Mouse (Mus musculus) limb, embryonic 11.5 days (tissue): ENCODE results near the gene Zfp385b. TPM values are rescaled to one million over a fixed set of nuclear protein-coding genes. Genes with fewer than 3 reads are reported as not detected.

Experiments used
- ATAC-seq: fragments of 200-750 bp; cut with Nextera tagmentation; 2 replicates; pipeline ENCODE4 v1.8.0; 2017; ENCODE audit warnings: low read depth; ENCODE audit not compliant: insufficient number of reproducible peaks, low FRiP score, low TSS enrichment
- DNase-seq: peaks from one replicate; pipeline ENCODE4 v3.0.0-alpha.2; 2015; ENCODE audit warnings: low spot score
- H3K27ac ChIP-seq: fragments of 300-500 bp; sonication (generic); replicated peaks from 2 replicates; pipeline ENCODE4 v1.5.1; 2014; ENCODE audit warnings: low read depth, mild to moderate bottlenecking, low read length
- H3K27me3 ChIP-seq: fragments of 300-500 bp; sonication (generic); 2 replicates; pipeline ENCODE4 v1.6.1; 2014; ENCODE audit warnings: mild to moderate bottlenecking, low read length, mixed read lengths; ENCODE audit not compliant: control insufficient read depth, insufficient read depth
- H3K36me3 ChIP-seq: fragments of 300-500 bp; sonication (generic); 2 replicates; pipeline ENCODE4 v1.6.1; 2014; ENCODE audit warnings: mild to moderate bottlenecking, low read length, moderate library complexity, mixed read lengths; ENCODE audit not compliant: control insufficient read depth, insufficient read depth
- H3K4me1 ChIP-seq: fragments of 300-500 bp; sonication (generic); 2 replicates; pipeline ENCODE4 v1.6.1; 2014; ENCODE audit warnings: low read length, mixed read lengths; ENCODE audit not compliant: control insufficient read depth, insufficient read depth
- H3K4me2 ChIP-seq: fragments of 300-500 bp; sonication (generic); 2 replicates; pipeline ENCODE4 v1.6.1; 2014; ENCODE audit warnings: low read depth, mild to moderate bottlenecking, moderate library complexity; ENCODE audit not compliant: severe bottlenecking
- H3K4me3 ChIP-seq: fragments of 300-500 bp; sonication (generic); 2 replicates; pipeline ENCODE4 v1.5.1; 2014; ENCODE audit warnings: low read depth, low read length
- H3K9ac ChIP-seq: fragments of 300-500 bp; sonication (generic); 2 replicates; pipeline ENCODE4 v1.6.1; 2014; ENCODE audit warnings: mild to moderate bottlenecking, low read length
- H3K9me3 ChIP-seq: fragments of 300-500 bp; sonication (generic); 2 replicates; pipeline ENCODE4 v1.6.1; 2016; ENCODE audit warnings: low read length; ENCODE audit not compliant: control insufficient read depth
- WGBS: fragments of 180-500 bp; shearing (Covaris S2); extraction: QIAGEN DNeasy Blood & Tissue Kit; methylation state at CpG from one replicate; pipeline ENCODE4 v1.1.7; 2014; 5-methylcytosine and 5-hydroxymethylcytosine counted together
- polyA plus RNA-seq: library from polyadenylated mRNA; unstranded; fragments of >200 nt; fragmentation: Nextera tagmentation; extraction: Ambion mirVana; gene quantifications from 2 replicates; pipeline ENCODE4 v1.2.1, GENCODE M21; 2014

The Zfp385b gene
- polyA plus RNA-seq, 1 experiment from 2014 or later, result 0.64 TPM

GRCm38 (mm10) chr2:77555980-77556379 is 263.5 kb downstream of the Zfp385b start:
- Histone ChIP-seq H3K27me3 (no peaks in the 10 kb centered on the region), H3K4me2 (no peak overlapping the region), H3K9ac (no peak overlapping the region), H3K36me3 (no peaks in the 10 kb centered on the region), H3K27ac (no peak overlapping the region), H3K9me3 (no peaks in the 10 kb centered on the region), H3K4me3 (no peak overlapping the region), H3K4me1 (no peaks in the 10 kb centered on the region)
- 68% methylated on average over 7 of the region's 7 CpGs for WGBS
- no peak for DNase-seq
- no peak for ATAC-seq

- Histone ChIP-seq H3K4me3 (no peak overlapping the region), H3K9ac (no peak overlapping the region), H3K27ac (no peak overlapping the region), H3K4me2 (no peak overlapping the region), H3K4me1 (no peaks in the 10 kb centered on the region), H3K9me3 (no peaks in the 10 kb centered on the region), H3K27me3 (no peaks in the 10 kb centered on the region), H3K36me3 (no peaks in the 10 kb centered on the region)
- WGBS, result 44% methylated on average over 8 of the region's 8 CpGs
- DNase-seq (no peak), ATAC-seq (no peak)
Measured at GRCm38 (mm10) chr2:77552675-77553074, 266.8 kb downstream of the Zfp385b start.

GRCm38 (mm10) chr2:77543388-77543787 is 276.1 kb downstream of the Zfp385b start:
- DNase-seq (no peak), ATAC-seq (no peak)
- WGBS, result 18% methylated on average over 1 of the region's 1 CpGs
- Histone ChIP-seq H3K36me3 (no peaks in the 10 kb centered on the region), H3K9ac (no peak overlapping the region), H3K9me3 (no peaks in the 10 kb centered on the region), H3K4me2 (no peak overlapping the region), H3K4me3 (no peak overlapping the region), H3K27ac (no peak overlapping the region), H3K27me3 (no peaks in the 10 kb centered on the region), H3K4me1 (no peaks in the 10 kb centered on the region)

- Histone ChIP-seq H3K4me2 (no peak overlapping the region), H3K4me3 (no peak overlapping the region), H3K36me3 (no peaks in the 10 kb centered on the region), H3K27me3 (no peaks in the 10 kb centered on the region), H3K27ac (no peak overlapping the region), H3K4me1 (no peaks in the 10 kb centered on the region), H3K9ac (no peak overlapping the region), H3K9me3 (no peaks in the 10 kb centered on the region)
- no peak for ATAC-seq
- no peak for DNase-seq
- 57% methylated on average over 2 of the region's 2 CpGs for WGBS
Measured at GRCm38 (mm10) chr2:77542605-77543004, 276.8 kb downstream of the Zfp385b start.

- H3K4me3 ChIP-seq, result no peak overlapping the region
- 94% methylated on average over 4 of the region's 4 CpGs for WGBS
Measured at GRCm38 (mm10) chr2:77541681-77542080, 277.8 kb downstream of the Zfp385b start.

GRCm38 (mm10) chr2:77540860-77541259 is 278.6 kb downstream of the Zfp385b start:
- no peaks in the 10 kb centered on the region for H3K36me3 ChIP-seq
- H3K4me1 ChIP-seq, result no peaks in the 10 kb centered on the region
- H3K4me2 ChIP-seq, result no peak overlapping the region
- H3K9ac ChIP-seq, result no peak overlapping the region
- no peak overlapping the region for H3K4me3 ChIP-seq
- H3K27me3 ChIP-seq, result no peaks in the 10 kb centered on the region
- ATAC-seq (no peak), DNase-seq (no peak)
- H3K27ac ChIP-seq, result no peak overlapping the region
- H3K9me3 ChIP-seq, result no peaks in the 10 kb centered on the region
- 87% methylated on average over 3 of the region's 3 CpGs for WGBS

More at GRCm38 (mm10) chr2:77541681-77542080, 277.8 kb downstream of the Zfp385b start:
- Histone ChIP-seq H3K9me3 (no peaks in the 10 kb centered on the region), H3K4me1 (no peaks in the 10 kb centered on the region), H3K9ac (no peak overlapping the region), H3K27ac (no peak overlapping the region), H3K4me2 (no peak overlapping the region), H3K36me3 (no peaks in the 10 kb centered on the region), H3K27me3 (no peaks in the 10 kb centered on the region)
- ATAC-seq, result no peak
- no peak for DNase-seq

- H3K27me3 ChIP-seq, result no peaks in the 10 kb centered on the region
Measured at GRCm38 (mm10) chr2:77536556-77536955, 282.9 kb downstream of the Zfp385b start.

GRCm38 (mm10) chr2:77528079-77528752 is 291.2 kb downstream of the Zfp385b start:
- Histone ChIP-seq H3K9me3 (no peaks in the 10 kb centered on the region), H3K36me3 (no peaks in the 10 kb centered on the region), H3K27ac (no peak overlapping the region), H3K4me2 (no peak overlapping the region), H3K4me3 (no peak overlapping the region), H3K27me3 (no peaks in the 10 kb centered on the region), H3K4me1 (no peaks in the 10 kb centered on the region), H3K9ac (no peak overlapping the region)
- DNase-seq (no peak), ATAC-seq (no peak)
- 83% methylated on average over 7 of the region's 7 CpGs for WGBS

More at GRCm38 (mm10) chr2:77536556-77536955, 282.9 kb downstream of the Zfp385b start:
- H3K9ac ChIP-seq, result no peak overlapping the region
- no peaks in the 10 kb centered on the region for H3K36me3 ChIP-seq
- DNase-seq (no peak), ATAC-seq (no peak)
- H3K27ac ChIP-seq, result no peak overlapping the region
- H3K4me1 ChIP-seq, result no peaks in the 10 kb centered on the region
- no peaks in the 10 kb centered on the region for H3K9me3 ChIP-seq
- WGBS, result 85% methylated on average over 3 of the region's 3 CpGs
- H3K4me2 ChIP-seq, result no peak overlapping the region
- no peak overlapping the region for H3K4me3 ChIP-seq

- Histone ChIP-seq H3K4me2 (no peak overlapping the region), H3K9me3 (no peaks in the 10 kb centered on the region), H3K9ac (no peak overlapping the region), H3K4me1 (no peaks in the 10 kb centered on the region), H3K36me3 (no peaks in the 10 kb centered on the region), H3K27ac (no peak overlapping the region), H3K27me3 (no peaks in the 10 kb centered on the region), H3K4me3 (no peak overlapping the region)
- ATAC-seq (no peak), DNase-seq (no peak)
- WGBS, result 73% methylated on average over 6 of the region's 6 CpGs
Measured at GRCm38 (mm10) chr2:77527616-77528015, 291.8 kb downstream of the Zfp385b start.
